Mouse (Mus musculus) ovary, adult 10 weeks (tissue): Measurements from ENCODE around the gene 2310050C09Rik. TPM values are rescaled to one million over a fixed set of nuclear protein-coding genes. Genes with fewer than 3 reads are reported as not detected.

Source experiments
- polyA plus RNA-seq: library from polyadenylated mRNA; stranded (reverse); fragments of 350-450 nt; fragmentation: Illumina TruSeq; extraction: RNeasy Lipid Tissue Mini Kit (QIAGEN cat#74804); gene quantifications from one replicate; pipeline ENCODE4 v1.2.3, GENCODE M21; 2014

Gene 2310050C09Rik
- not detected for polyA plus RNA-seq

DNA sequence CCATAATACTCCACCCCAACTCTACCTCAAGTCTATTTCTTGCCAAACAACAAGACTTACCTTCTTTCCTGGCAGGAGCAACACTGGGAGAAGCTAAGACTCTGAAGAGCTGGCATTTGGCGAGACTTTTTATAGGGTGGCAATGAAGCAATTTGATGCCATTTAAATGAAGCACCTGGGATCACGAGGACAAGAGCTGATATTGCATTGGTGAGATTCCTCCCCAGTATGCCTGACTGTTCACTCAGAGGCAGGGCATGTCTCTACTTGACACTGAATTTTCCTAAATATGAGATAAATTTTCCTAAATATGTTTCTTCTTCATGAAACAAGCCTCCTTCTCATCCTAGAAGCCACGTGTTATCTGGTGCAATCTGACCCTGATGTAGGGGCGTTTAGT lies at the start of gene 2310050C09Rik:
Gene 2310050C09Rik (minus strand): TSS at position 101 of the 400 bp plus-strand sequence.

DNA sequence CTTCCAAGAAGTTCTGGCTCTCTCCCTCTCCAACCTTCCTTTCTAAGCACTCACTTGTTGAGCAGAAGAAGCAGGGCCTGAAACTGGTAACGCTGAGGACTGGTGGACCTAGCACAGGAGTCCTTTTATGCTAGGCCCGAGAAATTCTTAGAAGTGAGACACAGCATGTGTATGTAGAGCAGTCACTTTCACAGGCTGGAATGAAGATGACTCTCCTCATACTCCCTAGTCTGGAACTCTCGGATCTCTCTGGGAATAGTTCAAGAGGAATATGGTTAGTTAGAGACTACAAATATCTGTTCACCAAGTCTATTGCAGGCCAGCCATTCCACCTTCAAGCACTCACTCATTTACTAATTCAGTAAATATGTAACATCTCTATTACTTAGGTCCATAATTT lies 18.8 kb downstream of the 2310050C09Rik start, which contains the start of gene Lce1l:
Gene Lce1l (minus strand): TSS at position 101 of the 400 bp plus-strand sequence.

DNA sequence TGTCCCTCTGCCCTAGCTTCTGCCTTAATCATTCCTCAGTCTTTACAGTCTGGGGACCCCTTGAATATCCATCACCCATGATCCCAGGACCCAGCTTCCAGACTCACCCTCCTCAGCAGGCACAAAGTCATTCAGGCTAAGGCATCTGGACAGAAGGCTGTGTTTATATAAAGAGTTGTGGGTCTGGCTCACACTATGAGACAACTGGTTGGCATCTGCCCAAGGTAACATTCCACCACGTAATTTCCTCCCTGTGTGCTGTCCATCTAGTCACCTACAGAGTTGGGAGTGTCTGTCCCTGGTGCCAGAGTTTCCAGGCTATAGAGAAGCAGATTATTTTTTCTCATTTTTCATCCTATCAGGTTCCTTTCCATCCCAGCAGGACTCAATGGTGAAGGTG lies 42.9 kb downstream of the 2310050C09Rik start, which contains the start of gene Kprp:
Gene Kprp (minus strand): TSS at position 140 of the 400 bp plus-strand sequence.

Other genes starting within 250 kb of the 2310050C09Rik start
- not detected for gene Lce6a, start 248.6 kb downstream of the 2310050C09Rik start, polyA plus RNA-seq
- gene Lce1a1, start 221.9 kb downstream of the 2310050C09Rik start, polyA plus RNA-seq: not detected
- gene Lce1b, start 213.3 kb downstream of the 2310050C09Rik start, polyA plus RNA-seq: not detected
- not detected for gene Lce1a2, start 199.9 kb downstream of the 2310050C09Rik start, polyA plus RNA-seq
- not detected for gene Lce1c, start 191.0 kb downstream of the 2310050C09Rik start, polyA plus RNA-seq
- not detected for gene Lce1d, start 183.0 kb downstream of the 2310050C09Rik start, polyA plus RNA-seq
- not detected for gene Lce1e, start 161.1 kb downstream of the 2310050C09Rik start, polyA plus RNA-seq
- gene Lce1f, start 149.9 kb downstream of the 2310050C09Rik start, polyA plus RNA-seq: not detected
- not detected for gene Gm38119, start 131.1 kb downstream of the 2310050C09Rik start, polyA plus RNA-seq
- gene Lce1g, start 117.9 kb downstream of the 2310050C09Rik start, polyA plus RNA-seq: not detected
- gene Lce1h, start 105.2 kb downstream of the 2310050C09Rik start, polyA plus RNA-seq: not detected
- not detected for gene Lce1i, start 91.3 kb downstream of the 2310050C09Rik start, polyA plus RNA-seq
- gene Lce1j, start 79.7 kb downstream of the 2310050C09Rik start, polyA plus RNA-seq: not detected
- gene Lce1k, start 62.3 kb downstream of the 2310050C09Rik start, polyA plus RNA-seq: not detected
- gene Kprp, start 43.0 kb downstream of the 2310050C09Rik start, polyA plus RNA-seq: not detected
- gene Lce1l, start 18.9 kb downstream of the 2310050C09Rik start, polyA plus RNA-seq: not detected
- gene Lce3a, start 56.0 kb upstream of the 2310050C09Rik start, polyA plus RNA-seq: not detected
- not detected for gene Lce3b, start 62.8 kb upstream of the 2310050C09Rik start, polyA plus RNA-seq
- gene Lce3c, start 74.3 kb upstream of the 2310050C09Rik start, polyA plus RNA-seq: not detected
- gene Lce3d, start 87.2 kb upstream of the 2310050C09Rik start, polyA plus RNA-seq: not detected
- not detected for gene Lce3e, start 96.8 kb upstream of the 2310050C09Rik start, polyA plus RNA-seq
- not detected for gene Lce3f, start 122.0 kb upstream of the 2310050C09Rik start, polyA plus RNA-seq
- not detected for gene Crct1, start 145.5 kb upstream of the 2310050C09Rik start, polyA plus RNA-seq
- not detected for gene Lce1m, start 148.8 kb upstream of the 2310050C09Rik start, polyA plus RNA-seq
- gene Gm4858, start 198.6 kb upstream of the 2310050C09Rik start, polyA plus RNA-seq: not detected